Mouse (Mus musculus): ENCODE results near the gene Btbd3. TPM values are rescaled to one million over a fixed set of nuclear protein-coding genes. Genes with fewer than 3 reads are reported as not detected.
"Not testable (repeated sequence)": the region's sequence is repeated elsewhere in the genome, so short reads cannot be mapped to it uniquely, and the experiment has no call there.

Gene Btbd3
- polyA plus RNA-seq, 1 experiment from 2014 or later: 18.8 TPM

DNA sequence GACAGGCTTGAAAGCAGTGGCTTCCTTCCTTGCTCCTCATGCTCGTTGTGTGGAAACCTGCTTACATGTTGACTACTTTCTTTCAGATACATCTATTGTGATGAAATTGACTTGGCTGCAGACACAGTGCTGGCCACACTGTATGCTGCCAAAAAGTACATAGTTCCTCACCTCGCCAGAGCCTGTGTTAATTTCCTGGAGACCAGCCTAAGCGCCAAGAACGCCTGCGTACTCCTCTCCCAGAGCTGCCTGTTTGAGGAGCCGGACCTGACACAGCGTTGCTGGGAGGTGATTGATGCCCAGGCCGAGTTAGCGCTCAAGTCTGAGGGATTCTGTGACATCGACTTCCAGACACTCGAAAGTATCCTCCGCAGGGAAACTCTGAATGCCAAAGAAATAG is 27.0 kb downstream of the Btbd3 start:
- Histone ChIP-seq H3K4me1 (peaks cover 17% of the 10 kb centered on the region), H3K27me3 (no peaks in the 10 kb centered on the region), H3K36me3 (peaks cover 30% of the 10 kb centered on the region), H3K4me2 (replicated peaks) (no peak overlapping the region), H3K9ac (replicated peaks) (no peak overlapping the region), H3K9me3 (no peaks in the 10 kb centered on the region), H3K4me3 (no peak overlapping the region), H3K27ac (replicated peaks) (no peak overlapping the region)
- no peak for ATAC-seq (ENCODE audit: low FRiP score, low read depth)
- 92% methylated on average over 12 of the region's 12 CpGs for WGBS

- H3K27me3 ChIP-seq: no peaks in the 10 kb centered on the region
- no peaks in the 10 kb centered on the region for H3K9me3 ChIP-seq
- no peak overlapping the region for H3K9ac ChIP-seq (replicated peaks)
- H3K4me1 ChIP-seq: peaks cover 13% of the 10 kb centered on the region
- no peak overlapping the region for H3K4me3 ChIP-seq
- H3K4me2 ChIP-seq (replicated peaks): no peak overlapping the region
- H3K36me3 ChIP-seq: peaks cover 33% of the 10 kb centered on the region
- WGBS: 98% methylated on average over 15 of the region's 15 CpGs
- H3K27ac ChIP-seq (replicated peaks): no peak overlapping the region
- no peak for ATAC-seq (ENCODE audit: low FRiP score, low read depth)
Measured at GRCm38 (mm10) chr2:138283856-138284255, 27.5 kb downstream of the Btbd3 start.

GRCm38 (mm10) chr2:138285811-138286210 is 29.4 kb downstream of the Btbd3 start:
- Histone ChIP-seq H3K27me3 (no peaks in the 10 kb centered on the region), H3K9me3 (no peaks in the 10 kb centered on the region), H3K4me3 (no peak overlapping the region), H3K4me2 (replicated peaks) (no peak overlapping the region), H3K27ac (replicated peaks) (no peak overlapping the region), H3K4me1 (no peaks in the 10 kb centered on the region), H3K36me3 (peaks cover 33% of the 10 kb centered on the region), H3K9ac (replicated peaks) (no peak overlapping the region)
- no peak for ATAC-seq (ENCODE audit: low FRiP score, low read depth)
- 95% methylated on average over 4 of the region's 4 CpGs for WGBS

- Histone ChIP-seq H3K9ac (replicated peaks) (no peak overlapping the region), H3K27me3 (no peaks in the 10 kb centered on the region), H3K9me3 (no peaks in the 10 kb centered on the region), H3K27ac (replicated peaks) (no peak overlapping the region), H3K36me3 (peaks cover 11% of the 10 kb centered on the region), H3K4me2 (replicated peaks) (no peak overlapping the region), H3K4me3 (no peak overlapping the region), H3K4me1 (no peaks in the 10 kb centered on the region)
- 90% methylated on average over 2 of the region's 2 CpGs for WGBS
- no peak for ATAC-seq (ENCODE audit: low FRiP score, low read depth)
Measured at GRCm38 (mm10) chr2:138290154-138290553, 33.8 kb downstream of the Btbd3 start.

DNA sequence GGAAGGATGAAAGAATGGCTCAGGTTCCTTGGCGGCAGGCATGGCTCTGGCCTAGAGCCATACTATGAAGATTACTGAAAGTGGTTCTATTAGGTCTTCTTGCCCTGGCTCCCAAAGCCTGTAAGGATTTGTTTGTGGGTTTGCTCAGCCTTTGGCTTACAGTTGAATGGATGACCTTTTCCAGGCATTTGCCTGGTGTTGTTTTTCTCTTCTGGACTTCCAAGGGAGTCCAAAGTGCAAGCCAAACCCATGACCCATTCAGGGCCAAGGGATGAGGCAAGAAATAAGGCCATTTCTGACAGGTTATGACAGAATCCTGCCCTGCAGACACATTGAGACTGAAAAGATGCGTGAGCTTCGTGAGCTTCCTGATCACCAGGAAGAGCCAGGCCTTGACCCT is 37.9 kb downstream of the Btbd3 start:
- no peaks in the 10 kb centered on the region for H3K36me3 ChIP-seq
- no peaks in the 10 kb centered on the region for H3K9me3 ChIP-seq
- H3K4me1 ChIP-seq: no peaks in the 10 kb centered on the region
- H3K27ac ChIP-seq (replicated peaks): no peak overlapping the region
- H3K27me3 ChIP-seq: no peaks in the 10 kb centered on the region
- no peak for ATAC-seq (ENCODE audit: low FRiP score, low read depth)
- 82% methylated on average over 3 of the region's 3 CpGs for whole genome bisulfite sequencing
- no peak overlapping the region for H3K9ac ChIP-seq (replicated peaks)
- no peak overlapping the region for H3K4me2 ChIP-seq (replicated peaks)
- no peak overlapping the region for H3K4me3 ChIP-seq

- no peak overlapping the region for H3K9ac ChIP-seq (replicated peaks)
- H3K27me3 ChIP-seq: no peaks in the 10 kb centered on the region
- H3K27ac ChIP-seq (replicated peaks): no peak overlapping the region
- H3K4me2 ChIP-seq (replicated peaks): no peak overlapping the region
- 91% methylated on average over 2 of the region's 2 CpGs for WGBS
- H3K9me3 ChIP-seq: no peaks in the 10 kb centered on the region
- H3K4me1 ChIP-seq: no peaks in the 10 kb centered on the region
- no peaks in the 10 kb centered on the region for H3K36me3 ChIP-seq
- H3K4me3 ChIP-seq: no peak overlapping the region
- no peak for ATAC-seq (ENCODE audit: low FRiP score, low read depth)
Measured at GRCm38 (mm10) chr2:138306236-138306635, 49.9 kb downstream of the Btbd3 start.

GRCm38 (mm10) chr2:138315644-138316043 is 59.3 kb downstream of the Btbd3 start:
- no peak overlapping the region for H3K9ac ChIP-seq (replicated peaks)
- no peaks in the 10 kb centered on the region for H3K27me3 ChIP-seq
- H3K9me3 ChIP-seq: no peaks in the 10 kb centered on the region
- H3K27ac ChIP-seq (replicated peaks): no peak overlapping the region
- no peak overlapping the region for H3K4me3 ChIP-seq
- H3K4me1 ChIP-seq: no peaks in the 10 kb centered on the region
- no peaks in the 10 kb centered on the region for H3K36me3 ChIP-seq
- 87% methylated on average over 7 of the region's 7 CpGs for WGBS
- H3K4me2 ChIP-seq (replicated peaks): no peak overlapping the region
- ATAC-seq (ENCODE audit: low FRiP score, low read depth): no peak

DNA sequence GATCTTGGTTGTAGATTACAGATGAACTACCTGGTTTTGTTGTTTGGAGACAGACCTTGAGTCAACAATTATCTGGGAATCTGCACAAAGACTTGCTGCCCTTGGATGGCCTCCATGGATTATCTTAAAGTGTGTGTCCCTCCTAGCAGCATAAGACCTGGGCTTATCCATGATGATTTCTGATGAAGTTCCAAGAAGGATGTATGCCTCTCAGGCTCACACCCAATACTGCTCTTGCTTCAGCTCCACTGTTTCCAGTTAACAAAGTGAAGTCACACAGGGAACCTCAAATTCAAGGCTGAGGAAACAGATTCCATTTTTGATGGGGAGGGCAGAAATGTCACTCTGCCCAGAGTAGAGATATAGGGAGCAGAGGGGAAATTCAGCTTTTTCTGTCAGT is 64.0 kb downstream of the Btbd3 start:
- Histone ChIP-seq H3K4me3 (no peak overlapping the region), H3K36me3 (no peaks in the 10 kb centered on the region), H3K27me3 (no peaks in the 10 kb centered on the region), H3K9me3 (no peaks in the 10 kb centered on the region), H3K27ac (replicated peaks) (no peak overlapping the region), H3K4me1 (no peaks in the 10 kb centered on the region), H3K4me2 (replicated peaks) (no peak overlapping the region), H3K9ac (replicated peaks) (no peak overlapping the region)
- no peak for ATAC-seq (ENCODE audit: low FRiP score, low read depth)

- H3K4me2 ChIP-seq (replicated peaks): no peak overlapping the region
Measured at GRCm38 (mm10) chr2:138321041-138321481, 64.7 kb downstream of the Btbd3 start.

DNA sequence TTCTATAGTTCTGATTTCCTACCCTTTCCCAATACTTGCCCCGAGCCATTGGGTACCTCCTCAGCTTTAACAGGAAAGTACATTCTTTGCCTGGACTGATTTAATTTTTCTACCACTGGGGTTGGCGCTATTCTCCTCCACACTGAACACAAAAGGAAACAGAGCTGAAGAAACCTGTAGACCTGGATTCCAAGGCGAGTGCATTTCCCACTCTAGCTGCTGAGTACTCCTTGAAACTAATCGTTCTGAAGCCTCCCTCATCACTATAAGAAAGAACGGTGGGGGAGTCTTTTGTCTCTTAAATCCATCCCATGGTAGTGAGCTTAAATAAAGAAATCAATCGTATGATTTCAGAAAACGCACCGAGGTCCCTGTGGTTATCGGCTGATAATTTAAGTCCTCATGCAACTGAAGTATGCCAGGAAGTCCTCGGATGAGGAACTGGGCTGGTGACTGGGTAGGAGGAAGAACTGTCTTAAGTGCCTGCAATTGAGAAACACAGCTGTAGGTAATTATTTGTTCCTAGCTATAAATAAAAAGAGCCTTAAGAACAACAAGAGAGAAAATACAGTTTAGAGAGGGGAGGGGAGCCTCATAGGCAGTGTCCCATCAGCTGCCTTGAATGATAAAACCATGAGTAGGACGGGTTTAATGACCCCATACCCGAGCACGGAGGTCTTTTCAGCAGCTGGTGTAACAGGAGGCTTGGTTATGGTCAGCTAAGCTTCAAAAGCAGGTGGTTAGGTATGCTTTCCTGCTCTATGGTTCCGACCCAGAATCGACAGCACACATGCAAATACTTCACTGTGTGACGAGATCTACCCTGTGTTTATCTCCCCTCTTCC is 66.1 kb downstream of the Btbd3 start:
- 82% methylated on average over 16 of the region's 16 CpGs for WGBS
- Histone ChIP-seq H3K9ac (replicated peaks) (no peak overlapping the region), H3K4me2 (replicated peaks) (no peak overlapping the region), H3K9me3 (no peaks in the 10 kb centered on the region), H3K4me1 (no peaks in the 10 kb centered on the region), H3K27ac (replicated peaks) (no peak overlapping the region), H3K36me3 (no peaks in the 10 kb centered on the region), H3K4me3 (no peak overlapping the region), H3K27me3 (no peaks in the 10 kb centered on the region)
- ATAC-seq (ENCODE audit: low FRiP score, low read depth): no peak

More at GRCm38 (mm10) chr2:138321041-138321481, 64.7 kb downstream of the Btbd3 start:
- Histone ChIP-seq H3K27ac (replicated peaks) (no peak overlapping the region), H3K4me3 (no peak overlapping the region), H3K9me3 (no peaks in the 10 kb centered on the region), H3K9ac (replicated peaks) (no peak overlapping the region), H3K36me3 (no peaks in the 10 kb centered on the region), H3K27me3 (no peaks in the 10 kb centered on the region), H3K4me1 (no peaks in the 10 kb centered on the region)
- WGBS: 90% methylated on average over 4 of the region's 4 CpGs
- ATAC-seq (ENCODE audit: low FRiP score, low read depth): no peak

DNA sequence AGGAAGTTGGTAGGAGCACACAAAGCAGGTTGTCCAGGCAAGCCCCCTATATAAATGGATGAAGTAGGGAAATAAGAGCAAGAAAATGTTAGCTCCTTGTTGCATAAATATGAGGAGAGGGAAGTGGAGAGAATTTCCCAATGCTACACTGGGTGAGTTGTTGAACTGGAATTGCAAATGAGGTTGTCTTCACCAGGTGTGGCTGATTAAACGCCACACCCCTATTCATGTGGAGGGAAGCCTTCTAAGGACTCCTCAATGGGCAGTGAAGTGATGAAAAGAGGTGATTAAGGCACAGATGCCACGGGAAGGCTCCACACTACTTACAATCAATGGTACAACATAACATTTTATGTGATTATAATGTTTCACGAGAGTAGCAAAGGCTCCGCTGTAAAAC is 70.0 kb downstream of the Btbd3 start:
- ATAC-seq (ENCODE audit: low FRiP score, low read depth): no peak
- H3K9ac ChIP-seq (replicated peaks): no peak overlapping the region
- 63% methylated on average over 4 of the region's 4 CpGs for WGBS
- no peaks in the 10 kb centered on the region for H3K4me1 ChIP-seq
- no peak overlapping the region for H3K27ac ChIP-seq (replicated peaks)
- no peaks in the 10 kb centered on the region for H3K9me3 ChIP-seq
- no peak overlapping the region for H3K4me3 ChIP-seq
- no peak overlapping the region for H3K4me2 ChIP-seq (replicated peaks)
- H3K27me3 ChIP-seq: no peaks in the 10 kb centered on the region
- no peaks in the 10 kb centered on the region for H3K36me3 ChIP-seq

DNA sequence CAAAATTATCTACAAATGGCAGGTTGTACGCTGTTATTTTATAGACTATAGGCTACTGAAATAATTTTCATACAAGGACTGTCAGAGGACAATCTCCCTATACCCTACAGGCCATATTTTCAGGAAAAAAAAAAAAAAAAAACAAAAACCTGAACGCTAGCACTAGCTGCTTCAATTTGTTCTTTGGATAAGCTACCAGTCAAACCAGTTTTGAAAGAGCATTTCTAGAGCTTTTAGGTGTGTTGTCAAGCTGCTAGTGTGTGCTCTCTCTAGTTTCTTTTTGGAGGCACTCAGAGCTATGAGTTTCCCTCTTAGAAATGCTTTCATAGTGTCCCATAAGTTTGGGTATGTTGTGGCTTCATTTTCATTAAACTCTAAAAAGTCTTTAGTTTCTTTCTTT is 77.8 kb downstream of the Btbd3 start:
- not testable (repeated sequence) for H3K4me2 ChIP-seq (replicated peaks); ATAC-seq (ENCODE audit: low FRiP score, low read depth)

More for the DNA sequence above, 77.8 kb downstream of the Btbd3 start:
- H3K27me3 ChIP-seq; H3K9me3 ChIP-seq; H3K27ac ChIP-seq (replicated peaks); H3K9ac ChIP-seq (replicated peaks); H3K4me1 ChIP-seq; H3K36me3 ChIP-seq; H3K4me3 ChIP-seq: not testable (repeated sequence)
- 86% methylated on average over 2 of the region's 2 CpGs for WGBS
